Mouse (Mus musculus): ENCODE data around the gene Hoxd4.
A peak's percentile ranks its signal among the peaks of the same experiment; 100 is the strongest.

Gene Hoxd4

GRCm38 (mm10) chr2:74708676-74709075 is 3.1 kb upstream of the Hoxd4 start:
- DNase-seq = no peak

- DNase-seq = no peak
These were observed 2.0 kb upstream of the Hoxd4 start for GRCm38 (mm10) chr2:74709465-74710419.

DNA sequence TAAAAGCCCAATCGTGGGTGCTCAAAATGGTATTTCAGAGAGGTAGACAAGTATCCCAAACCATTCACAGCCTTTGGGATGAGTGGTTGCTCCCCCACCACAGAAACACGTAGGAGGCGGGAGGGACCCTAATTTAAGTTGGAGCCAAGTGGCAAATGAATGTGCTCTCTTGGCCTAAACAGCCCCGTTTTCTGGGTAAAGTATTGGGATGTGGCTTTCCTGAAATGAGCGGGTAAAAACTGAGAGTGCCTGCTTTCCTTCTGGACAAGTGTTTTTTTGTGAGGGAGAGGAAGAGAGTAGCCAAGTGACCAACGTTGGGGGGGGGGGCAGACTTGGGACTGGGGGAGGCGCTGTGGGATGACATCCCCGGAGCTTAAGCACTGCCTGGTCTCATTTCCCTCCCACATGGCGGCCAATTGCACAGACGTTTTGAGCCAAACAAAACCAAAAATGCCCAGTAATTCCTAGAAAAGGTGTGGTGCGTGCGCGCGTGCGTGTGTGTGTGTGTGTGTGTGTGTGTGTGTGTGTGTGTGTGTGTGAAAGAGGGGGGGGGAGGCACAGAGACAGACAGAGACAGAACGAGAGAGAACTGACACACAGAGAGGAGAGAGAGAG is 693 bp upstream of the Hoxd4 start:
- no peak for DNase-seq

DNA sequence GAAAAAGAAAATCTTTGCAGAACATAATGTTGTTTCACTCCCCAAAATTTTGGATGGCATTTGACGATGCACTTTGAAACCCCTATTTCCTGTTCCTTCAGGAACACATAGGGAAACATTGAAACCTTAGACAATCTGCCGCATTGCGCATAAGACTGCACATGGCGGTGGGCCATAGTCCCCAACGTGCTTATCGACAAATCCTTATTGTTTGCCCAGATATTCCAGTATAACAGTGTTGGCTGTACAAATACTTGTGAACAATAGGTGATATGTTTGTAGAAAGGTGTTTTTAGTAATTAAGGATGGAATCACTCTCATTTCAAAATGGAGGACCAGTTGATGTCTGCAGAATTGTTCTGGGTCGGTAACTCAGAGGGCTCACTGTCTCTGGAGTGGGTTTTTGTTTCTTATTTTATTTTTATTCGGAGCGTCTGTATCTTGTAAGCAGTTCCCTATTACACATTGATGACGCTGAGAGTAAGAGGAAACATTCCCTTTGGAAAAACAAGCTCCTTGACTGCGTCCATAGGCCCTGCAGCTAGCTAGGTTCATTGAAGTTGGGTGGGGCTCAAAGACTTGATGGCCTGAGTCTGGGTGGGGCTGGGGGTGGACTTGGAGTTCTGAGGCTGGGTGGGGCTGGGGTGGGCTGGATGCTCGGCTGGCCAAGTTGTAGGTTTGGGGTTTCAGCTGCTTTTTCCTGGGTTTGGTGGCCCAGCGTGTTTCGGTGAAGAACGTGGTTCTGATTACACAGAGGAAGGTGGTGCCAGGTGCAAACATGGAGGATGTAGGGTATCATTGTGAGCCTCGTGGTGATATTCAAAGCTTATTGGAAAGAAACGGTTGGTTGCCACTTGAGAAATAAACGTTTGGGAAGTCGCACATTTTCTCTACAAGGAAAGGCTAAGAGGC is 1.8 kb downstream of the Hoxd4 start:
- DNase-seq = no peak

DNA sequence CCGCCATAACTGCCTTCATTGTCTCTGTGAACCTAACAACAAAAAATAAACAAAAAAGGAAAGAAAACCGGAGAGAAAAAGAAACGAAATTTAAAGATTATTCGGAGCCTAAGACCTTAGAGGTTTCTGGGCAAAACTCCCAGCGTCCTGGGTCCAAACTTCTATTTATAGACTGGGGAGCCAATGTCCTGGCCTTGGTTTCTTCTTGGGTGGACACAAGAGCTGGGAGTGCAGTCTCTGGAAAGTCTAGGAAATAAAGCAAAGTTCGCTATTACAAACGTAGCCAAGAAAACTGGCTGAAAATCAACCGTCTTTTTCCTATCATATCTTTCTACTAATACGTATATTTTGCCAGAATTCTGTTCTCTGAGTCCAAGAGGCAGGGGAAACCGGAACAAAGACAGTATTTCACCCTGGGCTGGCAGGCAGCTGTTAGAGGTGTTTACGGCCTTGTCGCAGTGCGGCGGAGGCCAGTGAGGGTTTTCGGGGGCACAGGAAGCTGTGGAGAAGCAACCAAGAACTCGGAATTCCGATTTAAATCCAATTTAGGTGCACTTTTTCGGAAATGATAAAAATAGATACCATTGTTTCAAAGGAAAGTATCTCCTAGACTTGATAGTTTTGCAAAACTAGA is 2.5 kb downstream of the Hoxd4 start:
- DNase-seq = no peak

GRCm38 (mm10) chr2:74714881-74715280 is 3.2 kb downstream of the Hoxd4 start:
- no peak for DNase-seq

DNA sequence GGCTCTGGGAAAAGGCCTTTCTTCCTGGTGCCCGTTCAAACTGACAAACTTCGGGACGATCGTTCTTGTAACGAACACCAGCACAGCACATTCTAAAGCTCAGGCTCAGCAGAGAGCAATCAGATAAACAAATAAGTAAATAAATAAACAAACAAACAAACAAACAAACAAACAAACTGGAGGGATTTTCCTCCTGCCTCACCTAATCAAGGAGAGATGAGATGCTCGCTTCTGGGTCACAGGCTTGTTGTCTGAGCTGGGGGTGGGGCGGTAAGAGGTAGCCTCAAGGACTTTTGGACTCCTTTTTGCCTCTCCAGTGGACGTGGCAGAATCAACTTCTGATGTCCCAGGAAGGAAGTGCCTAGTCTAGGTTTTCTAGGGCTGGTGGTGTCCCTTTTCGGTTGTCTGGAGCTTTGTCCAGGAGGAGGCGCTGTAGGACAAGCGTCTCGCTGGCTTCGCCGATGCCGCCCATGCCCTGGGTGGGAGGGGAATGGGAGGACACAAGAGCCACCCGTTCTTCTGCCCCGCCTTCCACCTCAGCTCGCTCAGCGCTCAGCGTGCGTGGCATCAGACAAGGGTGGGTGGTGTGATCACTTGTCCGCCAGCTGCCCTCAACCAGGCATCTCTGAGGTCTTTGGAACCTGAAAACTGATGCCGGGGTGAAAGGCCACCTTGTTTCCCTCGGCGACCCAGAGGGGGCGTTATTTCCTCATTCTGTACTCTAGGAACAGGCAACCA is 3.9 kb downstream of the Hoxd4 start:
- peak; percentile 45 for DNase-seq

DNA sequence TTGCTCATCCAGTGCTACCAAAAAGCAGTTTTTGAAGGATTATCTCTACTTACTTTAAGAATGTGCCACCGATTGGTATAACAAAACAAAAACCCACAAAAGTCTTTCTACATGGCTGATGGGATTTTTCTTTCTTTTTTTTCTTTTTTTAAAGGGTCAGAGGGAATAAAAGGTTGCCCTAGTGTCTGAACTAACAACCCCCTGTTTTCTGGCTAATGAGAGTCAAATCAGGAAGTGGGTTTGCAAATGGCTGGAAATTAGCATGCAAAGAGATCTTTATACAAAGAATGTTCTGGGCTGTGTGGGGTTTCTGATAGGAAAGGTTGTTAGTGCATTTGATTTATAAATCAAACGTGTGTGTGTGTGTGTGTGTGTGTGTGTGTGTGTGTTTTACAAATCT is 8.7 kb downstream of the Hoxd4 start:
- no peak for DNase-seq

DNA sequence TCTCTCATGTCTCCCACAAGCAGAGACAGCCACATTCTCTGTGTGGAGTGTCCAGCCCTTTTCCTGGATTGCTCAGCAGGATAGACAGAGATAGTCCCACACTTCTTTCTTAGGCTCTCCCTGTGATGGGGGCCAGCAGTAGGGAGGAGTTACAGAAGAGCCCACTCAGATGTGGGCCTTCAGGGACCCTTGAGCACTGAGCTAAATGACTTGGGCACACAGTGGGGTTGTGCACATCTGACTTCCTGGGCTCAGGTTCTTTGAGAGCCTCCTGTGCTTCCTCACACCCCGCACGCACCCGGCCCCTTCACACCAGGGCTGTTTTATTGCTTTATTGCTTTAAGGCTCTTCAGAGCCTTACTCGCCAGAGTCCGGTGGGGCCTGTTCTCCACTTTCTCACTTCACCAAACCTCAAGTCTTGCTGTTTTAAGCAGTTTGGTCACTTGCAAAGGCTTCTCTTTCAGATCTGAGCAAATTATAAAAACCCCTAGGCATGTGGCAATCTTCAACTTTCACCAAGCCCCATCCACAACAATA is 9.3 kb downstream of the Hoxd4 start:
- no peak for DNase-seq

DNA sequence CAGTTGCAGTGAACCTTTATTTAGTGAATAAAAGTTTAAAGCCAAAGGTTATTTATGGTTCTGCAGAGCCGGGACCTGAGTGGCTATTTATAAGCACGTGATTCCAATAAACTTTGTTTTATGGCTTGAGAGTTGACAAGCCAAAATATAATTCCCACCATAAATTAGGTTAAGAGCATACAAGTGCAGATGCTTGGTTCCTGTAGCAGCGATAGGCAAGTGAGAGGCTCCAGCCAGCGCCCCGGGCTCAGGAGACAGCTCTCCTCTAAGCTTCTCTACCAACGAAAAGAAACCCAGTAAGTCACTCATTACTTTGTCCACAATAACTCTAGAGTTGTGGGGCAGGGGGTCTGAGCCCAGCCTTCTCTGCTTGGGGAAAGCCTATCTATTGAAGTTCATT is 10.2 kb downstream of the Hoxd4 start:
- no peak for DNase-seq

DNA sequence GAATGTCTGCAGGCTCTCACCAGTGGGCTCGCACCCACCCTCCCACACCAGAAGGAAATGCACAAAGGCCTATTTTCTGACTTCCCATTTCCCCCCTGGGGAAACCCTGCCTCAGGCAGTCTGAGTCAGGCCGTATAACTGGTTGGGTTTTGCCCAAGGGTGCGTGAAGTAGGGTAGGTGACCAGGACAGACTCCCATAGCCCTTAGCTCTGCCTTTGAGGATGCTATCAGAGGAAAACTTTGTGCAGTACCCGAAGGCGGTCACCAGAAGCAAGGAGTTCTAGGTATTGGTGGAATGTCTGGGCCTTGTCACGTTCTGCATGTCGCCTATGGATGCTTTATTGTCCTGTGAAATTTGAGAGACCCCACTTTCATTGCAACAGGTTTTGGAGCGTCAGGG is 11.2 kb downstream of the Hoxd4 start:
- no peak for DNase-seq

GRCm38 (mm10) chr2:74724244-74725015 is 12.7 kb downstream of the Hoxd4 start:
- no peak for DNase-seq

GRCm38 (mm10) chr2:74725171-74725570 is 13.4 kb downstream of the Hoxd4 start:
- DNase-seq = no peak

DNA sequence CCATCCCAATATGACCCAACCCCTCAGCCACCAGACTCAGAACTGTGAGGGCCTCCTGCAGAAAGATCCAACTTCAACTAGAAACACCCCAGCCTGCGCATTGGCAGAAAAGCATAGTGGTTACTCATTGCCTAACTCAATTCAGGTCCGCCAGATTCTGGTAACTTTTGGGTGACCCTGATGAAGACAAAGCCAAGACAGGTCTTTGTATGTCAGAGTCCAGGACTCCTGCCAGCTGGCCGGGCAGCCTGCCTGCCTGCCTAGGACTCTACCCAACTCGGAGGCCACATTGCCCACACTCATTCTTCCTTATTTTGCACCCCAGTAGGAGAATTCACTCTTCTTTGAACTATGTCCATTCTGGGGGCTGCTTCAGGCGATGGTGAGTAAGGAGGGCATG is 14.8 kb downstream of the Hoxd4 start, which contains the start of gene Gm28230:
TSS of gene Gm28230 (plus strand) at position 178 of the 400 bp plus-strand sequence.
- DNase-seq = no peak

- DNase-seq = no peak
These were observed 15.4 kb downstream of the Hoxd4 start for GRCm38 (mm10) chr2:74726973-74727639.

DNA sequence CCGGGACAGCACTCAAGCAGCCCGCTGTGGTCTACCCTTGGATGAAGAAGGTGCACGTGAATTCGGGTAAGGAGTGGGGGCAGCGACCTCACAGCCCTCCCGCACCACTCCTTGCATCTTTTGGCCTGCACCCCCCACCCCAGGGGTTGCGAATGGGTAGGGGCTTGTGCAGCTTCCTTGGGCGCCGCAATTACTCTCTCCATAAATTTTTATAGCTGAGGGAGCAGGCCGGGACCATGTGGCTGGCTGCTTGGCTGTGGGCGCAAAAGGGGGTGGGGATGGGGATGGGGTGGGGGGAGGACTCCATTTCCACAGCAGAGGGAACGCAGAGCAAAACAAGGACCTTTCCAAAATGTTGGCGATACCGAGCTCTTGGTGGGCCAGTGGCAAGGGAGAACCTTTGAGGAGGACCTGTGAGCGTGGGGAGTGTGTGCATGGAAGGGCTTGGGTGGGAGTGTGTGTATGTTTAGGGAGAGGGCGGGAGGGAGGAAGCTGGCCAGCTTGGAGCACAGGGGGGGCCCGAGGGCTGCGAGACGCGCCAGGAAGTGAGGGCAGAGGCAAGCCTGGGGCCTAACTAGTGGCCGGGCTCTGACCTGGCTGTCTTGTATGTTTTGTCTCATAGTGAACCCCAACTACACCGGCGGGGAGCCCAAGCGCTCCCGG is 16.0 kb downstream of the Hoxd4 start:
- no peak for DNase-seq

GRCm38 (mm10) chr2:74728303-74728680 is 16.6 kb downstream of the Hoxd4 start:
- DNase-seq = no peak

GRCm38 (mm10) chr2:74730331-74730730 is 18.6 kb downstream of the Hoxd4 start:
- no peak for DNase-seq

- DNase-seq = no peak
These were observed 19.3 kb downstream of the Hoxd4 start for GRCm38 (mm10) chr2:74731055-74731454.

Measured in layer of hippocampus, adult 9-11 months (tissue).